Mouse (Mus musculus): ENCODE measurements around the gene Coq6. TPM values are rescaled to one million over a fixed set of nuclear protein-coding genes. Genes with fewer than 3 reads are reported as not detected.

Gene Coq6
- polyA plus RNA-seq, 1 experiment from 2014 or later, result 23.2 TPM

DNA sequence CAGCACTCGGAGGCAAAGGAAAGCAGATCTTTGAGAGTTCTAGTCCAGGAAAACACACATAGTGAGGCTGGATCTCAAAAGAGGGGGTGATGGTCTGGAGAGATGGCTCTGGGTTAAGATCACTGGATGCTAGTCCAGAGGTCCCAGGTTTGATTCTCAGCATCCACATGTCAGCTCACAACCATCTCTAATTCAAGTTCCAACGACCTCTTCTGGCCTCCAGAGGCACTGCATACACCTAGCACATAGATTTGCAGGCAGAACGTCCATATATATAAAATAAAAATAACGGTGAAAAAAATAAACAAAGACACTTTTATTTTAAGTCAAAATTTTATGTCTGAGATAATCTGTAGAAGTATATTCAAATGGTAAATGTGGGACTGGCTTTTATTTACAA lies 45.8 kb downstream of the Coq6 start:
- Histone ChIP-seq H3K9ac (ENCODE audit: low read depth, low read length) (no peak overlapping the region), H3K27me3 (replicated peaks; ENCODE audit: control insufficient read depth, insufficient read depth, low read length) (no peaks in the 10 kb centered on the region), H3K27ac (ENCODE audit: low read depth, low read length) (no peak overlapping the region), H3K36me3 (ENCODE audit: control insufficient read depth, insufficient read depth) (no peaks in the 10 kb centered on the region), H3K9me3 (ENCODE audit: control insufficient read depth) (no peaks in the 10 kb centered on the region), H3K4me3 (ENCODE audit: low read depth, low read length) (no peak overlapping the region), H3K4me2 (replicated peaks; ENCODE audit: low read depth) (no peak overlapping the region; the same call in 1 of the 2 replicates), H3K4me1 (replicated peaks; ENCODE audit: control insufficient read depth, insufficient read depth, low read length) (no peaks in the 10 kb centered on the region)
- no peak for ATAC-seq
- 61% methylated on average over 4 of the region's 4 CpGs for WGBS
- TF ChIP-seq CTCF (IDR thresholded peaks at IDR 0.05; ENCODE audit: low read depth), result peak; percentile 39

DNA sequence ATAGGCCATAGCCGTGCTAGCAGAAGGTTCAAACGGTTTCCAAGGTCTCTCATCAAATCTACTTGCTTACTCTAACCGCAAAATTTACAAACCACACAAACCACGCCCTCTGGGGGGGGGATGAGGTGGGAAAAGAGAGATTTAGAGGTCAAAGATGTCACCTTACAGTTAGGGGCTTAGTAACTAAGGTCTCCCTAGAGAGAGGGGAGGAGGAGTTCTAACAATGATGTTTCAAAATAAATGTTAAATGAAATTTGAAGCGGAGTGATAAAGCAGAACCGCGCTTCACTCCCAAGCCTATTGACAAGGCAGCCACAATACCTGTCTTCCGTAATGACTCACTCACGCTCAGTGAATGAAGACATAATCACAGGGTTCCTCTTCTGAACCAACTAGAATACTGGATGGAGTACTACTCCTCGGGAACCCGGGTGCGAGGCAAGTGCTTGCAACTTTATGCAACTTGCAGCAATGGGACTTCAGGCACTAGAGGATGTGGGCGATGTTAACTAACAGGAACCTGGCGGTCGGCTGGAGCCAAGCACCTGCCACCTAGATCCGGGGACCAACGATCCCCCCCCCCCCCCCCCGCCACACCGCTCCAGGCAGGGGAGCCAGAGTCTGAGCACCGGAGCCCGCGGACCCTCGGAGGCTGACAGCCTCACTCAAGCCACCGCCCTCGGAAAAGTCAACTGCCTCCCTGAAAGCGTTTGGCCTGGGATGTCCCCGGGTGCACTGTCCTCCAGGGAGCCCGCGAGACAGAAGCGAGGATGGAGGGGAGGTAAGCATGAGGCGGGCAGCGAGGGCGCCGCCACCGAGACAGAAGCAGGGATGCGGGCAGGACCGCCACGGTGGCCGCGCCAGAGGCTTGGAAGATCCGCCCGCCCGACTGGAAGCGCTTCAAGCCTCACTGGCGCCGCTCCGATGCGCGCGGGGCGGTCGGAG lies 46.7 kb downstream of the Coq6 start:
- Histone ChIP-seq H3K36me3 (ENCODE audit: control insufficient read depth, insufficient read depth) (no peaks in the 10 kb centered on the region), H3K4me1 (replicated peaks; ENCODE audit: control insufficient read depth, insufficient read depth, low read length) (no peaks in the 10 kb centered on the region), H3K9me3 (ENCODE audit: control insufficient read depth) (no peaks in the 10 kb centered on the region), H3K9ac (ENCODE audit: low read depth, low read length) (peak overlapping the region; percentile 75), H3K4me2 (replicated peaks; ENCODE audit: low read depth) (peak overlapping the region; percentile 95), H3K4me3 (ENCODE audit: low read depth, low read length) (peak overlapping the region; percentile 79), H3K27me3 (replicated peaks; ENCODE audit: control insufficient read depth, insufficient read depth, low read length) (no peaks in the 10 kb centered on the region), H3K27ac (ENCODE audit: low read depth, low read length) (peak overlapping the region; percentile 85)
- peak; percentile 46 for ATAC-seq
- no peak; the same call in 1 of the 2 replicates for TF ChIP-seq CTCF (IDR thresholded peaks at IDR 0.05; ENCODE audit: low read depth)
- WGBS, result under 1% methylated on average over 52 of the region's 52 CpGs

DNA sequence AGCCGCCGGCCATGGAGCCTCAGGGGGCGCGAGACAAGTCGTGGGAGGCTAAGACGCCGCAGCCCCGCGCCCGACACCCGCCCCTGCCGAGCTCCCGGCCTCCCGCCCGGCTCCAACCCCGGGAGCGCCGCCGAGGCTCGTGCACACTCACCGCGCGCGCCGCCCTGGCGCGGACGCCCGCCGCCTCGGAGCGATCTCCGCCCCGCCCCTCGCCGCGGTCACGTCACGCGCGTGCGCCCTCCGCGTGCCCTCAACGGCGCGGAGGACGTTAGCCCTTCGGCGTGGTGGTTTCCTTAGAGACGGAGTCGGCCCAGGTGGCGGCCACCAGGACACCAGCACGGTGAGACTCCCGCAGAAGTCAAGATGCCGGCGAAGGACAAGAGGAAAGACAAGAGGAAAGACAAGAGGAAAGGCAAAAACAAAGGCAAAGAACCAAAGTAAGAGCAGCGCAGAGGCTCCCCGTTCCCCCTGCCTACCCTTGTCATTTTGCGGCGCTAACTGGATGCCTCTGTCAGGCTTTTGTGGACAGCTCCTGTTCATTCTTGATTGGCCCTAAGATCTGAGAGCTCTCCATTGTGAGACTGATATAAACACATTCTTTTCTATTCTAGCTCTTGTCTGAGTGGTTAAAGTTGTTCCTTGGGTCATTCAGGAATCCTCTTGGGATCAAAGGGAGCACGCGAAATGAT lies 47.5 kb downstream of the Coq6 start, which contains the start of the genes Entpd5 and Bbof1:
Gene Entpd5 (minus strand): TSS at position 211 of the 689 bp plus-strand sequence.
Gene Bbof1 (plus strand): TSS at position 253 of the 689 bp plus-strand sequence.
- no peaks in the 10 kb centered on the region for H3K27me3 ChIP-seq (replicated peaks; ENCODE audit: control insufficient read depth, insufficient read depth, low read length)
- peak within 1 kb of the TSS; percentile 79 for H3K4me3 ChIP-seq (ENCODE audit: low read depth, low read length)
- H3K4me1 ChIP-seq (replicated peaks; ENCODE audit: control insufficient read depth, insufficient read depth, low read length), result no peaks in the 10 kb centered on the region
- 2% methylated on average over 63 of the region's 63 CpGs for WGBS
- ATAC-seq, result peak; percentile 92
- TF ChIP-seq CTCF (IDR thresholded peaks at IDR 0.05; ENCODE audit: low read depth), result no peak; the same call in 1 of the 2 replicates
- no peaks in the 10 kb centered on the region for H3K9me3 ChIP-seq (ENCODE audit: control insufficient read depth)
- H3K36me3 ChIP-seq (ENCODE audit: control insufficient read depth, insufficient read depth), result no peaks in the 10 kb centered on the region
- peak within 1 kb of the TSS; percentile 75 for H3K9ac ChIP-seq (ENCODE audit: low read depth, low read length)
- peak within 1 kb of the TSS; percentile 85 for H3K27ac ChIP-seq (ENCODE audit: low read depth, low read length)
- H3K4me2 ChIP-seq (replicated peaks; ENCODE audit: low read depth), result peak within 1 kb of the TSS; percentile 95

DNA sequence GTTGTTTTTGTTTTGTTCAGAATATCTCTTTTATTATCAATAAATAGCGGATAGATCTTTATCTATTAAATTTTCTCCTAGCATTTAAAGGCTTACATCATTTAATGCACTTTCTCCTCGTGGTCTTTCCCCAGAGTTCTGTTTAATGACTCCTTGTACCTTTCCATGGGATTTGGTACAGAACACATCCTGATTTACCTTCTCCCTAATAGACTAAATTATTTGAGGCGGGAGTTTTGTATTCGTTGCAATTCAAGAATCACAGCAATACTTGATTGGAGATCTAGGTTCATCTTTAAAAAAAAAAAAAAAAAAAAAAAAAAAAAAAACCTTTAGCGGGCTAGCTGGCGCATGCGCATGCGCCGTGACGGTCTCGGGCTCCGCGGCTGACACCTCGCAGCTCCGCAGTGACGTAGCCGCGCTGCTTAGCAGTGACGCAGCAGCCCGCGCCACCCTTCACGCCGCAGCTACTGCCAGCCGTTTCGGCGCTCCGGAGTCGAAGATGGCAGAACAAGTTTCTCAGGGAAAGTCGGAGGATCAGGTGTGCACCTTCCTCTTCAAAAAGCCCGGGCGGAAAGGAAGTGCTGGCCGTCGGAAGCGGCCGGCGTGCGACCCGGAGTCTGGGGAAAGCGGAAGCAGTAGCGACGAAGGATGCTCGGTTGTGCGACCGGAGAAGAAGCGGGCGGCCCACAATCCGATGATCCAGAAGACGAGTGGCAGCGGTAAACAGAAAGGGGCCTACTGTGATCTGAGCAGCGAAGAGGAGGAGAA lies 55.6 kb downstream of the Coq6 start, which contains the start of gene Rnf113a2:
Gene Rnf113a2 (plus strand): TSS at position 363 of the 771 bp plus-strand sequence.
- 4% methylated on average over 50 of the region's 50 CpGs for WGBS
- Histone ChIP-seq H3K4me3 (ENCODE audit: low read depth, low read length) (peak within 1 kb of the TSS; percentile 58), H3K27me3 (replicated peaks; ENCODE audit: control insufficient read depth, insufficient read depth, low read length) (no peaks in the 10 kb centered on the region), H3K36me3 (ENCODE audit: control insufficient read depth, insufficient read depth) (no peaks in the 10 kb centered on the region), H3K9ac (ENCODE audit: low read depth, low read length) (peak within 1 kb of the TSS; percentile 62), H3K27ac (ENCODE audit: low read depth, low read length) (peak within 1 kb of the TSS; percentile 46; the same call in 1 of the 2 replicates), H3K4me1 (replicated peaks; ENCODE audit: control insufficient read depth, insufficient read depth, low read length) (no peaks in the 10 kb centered on the region), H3K9me3 (ENCODE audit: control insufficient read depth) (no peaks in the 10 kb centered on the region), H3K4me2 (replicated peaks; ENCODE audit: low read depth) (peak within 1 kb of the TSS; percentile 70)
- ATAC-seq, result peak; percentile 89
- TF ChIP-seq CTCF (IDR thresholded peaks at IDR 0.05; ENCODE audit: low read depth), result no peak

DNA sequence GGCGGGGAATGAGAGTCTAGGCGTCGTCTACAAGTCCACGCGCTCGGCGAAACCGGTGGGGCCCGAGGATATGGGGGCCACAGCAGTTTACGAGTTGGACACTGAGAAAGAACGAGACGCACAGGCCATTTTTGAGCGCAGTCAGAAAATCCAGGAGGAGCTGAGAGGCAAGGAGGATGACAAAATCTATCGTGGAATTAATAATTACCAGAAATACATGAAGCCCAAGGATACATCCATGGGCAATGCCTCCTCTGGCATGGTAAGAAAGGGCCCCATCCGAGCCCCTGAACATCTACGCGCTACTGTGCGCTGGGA lies 56.1 kb downstream of the Coq6 start:
- Histone ChIP-seq H3K4me3 (ENCODE audit: low read depth, low read length) (peak overlapping the region; percentile 58), H3K36me3 (ENCODE audit: control insufficient read depth, insufficient read depth) (no peaks in the 10 kb centered on the region), H3K4me1 (replicated peaks; ENCODE audit: control insufficient read depth, insufficient read depth, low read length) (no peaks in the 10 kb centered on the region), H3K27me3 (replicated peaks; ENCODE audit: control insufficient read depth, insufficient read depth, low read length) (no peaks in the 10 kb centered on the region), H3K9me3 (ENCODE audit: control insufficient read depth) (no peaks in the 10 kb centered on the region), H3K4me2 (replicated peaks; ENCODE audit: low read depth) (peak overlapping the region; percentile 70), H3K9ac (ENCODE audit: low read depth, low read length) (peak overlapping the region; percentile 62), H3K27ac (ENCODE audit: low read depth, low read length) (no peak overlapping the region; the same call in 1 of the 2 replicates)
- ATAC-seq, result no peak
- WGBS, result 35% methylated on average over 18 of the region's 18 CpGs
- no peak for TF ChIP-seq CTCF (IDR thresholded peaks at IDR 0.05; ENCODE audit: low read depth)

Other genes with a start within 250 kb of the Coq6 start
- gene Dnal1, start 247.3 kb upstream of the Coq6 start, polyA plus RNA-seq (2015; fragmentation: Nextera tagmentation; extraction: Ambion mirVana), result 1.0 and 1.3 TPM in 2 replicates
- gene Pnma1, start 213.2 kb upstream of the Coq6 start, polyA plus RNA-seq (2015; fragmentation: Nextera tagmentation; extraction: Ambion mirVana), result 0.30 and 0.43 TPM in 2 replicates
- 4.4 and 4.9 TPM in 2 replicates for gene Elmsan1, start 142.8 kb upstream of the Coq6 start, polyA plus RNA-seq (2015; fragmentation: Nextera tagmentation; extraction: Ambion mirVana)
- gene Ptgr2, start 76.4 kb upstream of the Coq6 start, polyA plus RNA-seq (2015; fragmentation: Nextera tagmentation; extraction: Ambion mirVana), result 35.3 and 41.2 TPM in 2 replicates
- 34.2 and 34.5 TPM in 2 replicates for gene Zfp410, start 44.8 kb upstream of the Coq6 start, polyA plus RNA-seq (2015; fragmentation: Nextera tagmentation; extraction: Ambion mirVana)
- 0.91 and 1.4 TPM in 2 replicates for gene Fam161b, start 176 bp downstream of the Coq6 start, polyA plus RNA-seq (2015; fragmentation: Nextera tagmentation; extraction: Ambion mirVana)
- gene Entpd5, start 47.4 kb downstream of the Coq6 start, polyA plus RNA-seq (2015; fragmentation: Nextera tagmentation; extraction: Ambion mirVana), result 54.4 and 56.5 TPM in 2 replicates
- gene Bbof1, start 47.4 kb downstream of the Coq6 start, polyA plus RNA-seq (2015; fragmentation: Nextera tagmentation; extraction: Ambion mirVana), result 0.42 and 0.53 TPM in 2 replicates
- gene Rnf113a2, start 55.5 kb downstream of the Coq6 start, polyA plus RNA-seq (2015; fragmentation: Nextera tagmentation; extraction: Ambion mirVana), result 17.4 and 18.7 TPM in 2 replicates
- gene Aldh6a1, start 89.3 kb downstream of the Coq6 start, polyA plus RNA-seq (2015; fragmentation: Nextera tagmentation; extraction: Ambion mirVana), result 13.5 and 15.4 TPM in 2 replicates
- 7.9 and 8.0 TPM in 2 replicates for gene Lin52, start 89.8 kb downstream of the Coq6 start, polyA plus RNA-seq (2015; fragmentation: Nextera tagmentation; extraction: Ambion mirVana)
- not detected in 2 replicates for gene Vsx2, start 208.1 kb downstream of the Coq6 start, polyA plus RNA-seq (2015; fragmentation: Nextera tagmentation; extraction: Ambion mirVana)

All from intestine, postnatal 0 days (tissue).